Mouse (Mus musculus) embryonic fibroblast, embryonic 13.5 days (primary cell): ENCODE results near the gene Atp4a. TPM values are rescaled to one million over a fixed set of nuclear protein-coding genes. Genes with fewer than 3 reads are reported as not detected.

Source experiments
- H3K27ac ChIP-seq: 2 replicates; pipeline ENCODE4 v1.5.1; 2012; ENCODE audit warnings: low read length, control low read depth, inconsistent platforms; ENCODE audit not compliant: insufficient read depth
- H3K4me1 ChIP-seq: 2 replicates; pipeline ENCODE4 v1.6.1; 2011; ENCODE audit warnings: low read length; ENCODE audit not compliant: control insufficient read depth, insufficient read depth
- H3K4me3 ChIP-seq: 2 replicates; pipeline ENCODE4 v1.5.1; 2011; ENCODE audit warnings: mild to moderate bottlenecking, control low read depth, low read length; ENCODE audit not compliant: insufficient read depth
- CTCF ChIP-seq: IDR thresholded peaks from 2 replicates; pipeline ENCODE4 v1.5.1; 2011; ENCODE audit warnings: mild to moderate bottlenecking, control low read depth, low read length, moderate library complexity, borderline replicate concordance; ENCODE audit not compliant: insufficient read depth
- POLR2A ChIP-seq: IDR thresholded peaks from 2 replicates; pipeline ENCODE4 v1.6.1; 2011; ENCODE audit warnings: low read depth, mild to moderate bottlenecking, control low read depth, low read length, moderate library complexity
- polyA plus RNA-seq: library from polyadenylated mRNA; stranded (reverse); fragments of >200 nt; gene quantifications from 2 replicates; pipeline ENCODE4 v1.2.4, GENCODE M21; 2011; ENCODE audit warnings: low read depth; ENCODE audit not compliant: missing spikeins, insufficient read length

Atp4a gene
- polyA plus RNA-seq, 1 experiment = not detected

- H3K4me1 ChIP-seq = no peaks in the 10 kb centered on the region
- no peak within 1 kb of the TSS for H3K27ac ChIP-seq
- H3K4me3 ChIP-seq = no peak within 1 kb of the TSS
- TF ChIP-seq CTCF (no peak), POLR2A (no peak)
Measured at GRCm38 (mm10) chr7:30698589-30698988, 13.4 kb upstream of the Atp4a start, which contains the start of gene 2200002J24Rik. Gene 2200002J24Rik, plus strand, starts transcription at chr7:30698926.

- Histone ChIP-seq H3K4me1 (no peaks in the 10 kb centered on the region), H3K27ac (no peak overlapping the region), H3K4me3 (no peak overlapping the region)
- TF ChIP-seq POLR2A (no peak), CTCF (no peak)
Measured at GRCm38 (mm10) chr7:30706214-30706882, 5.7 kb upstream of the Atp4a start.

GRCm38 (mm10) chr7:30707441-30707840 is 4.6 kb upstream of the Atp4a start:
- Histone ChIP-seq H3K4me1 (no peaks in the 10 kb centered on the region), H3K4me3 (no peak overlapping the region), H3K27ac (no peak overlapping the region)
- TF ChIP-seq POLR2A = no peak
- no peak for TF ChIP-seq CTCF

GRCm38 (mm10) chr7:30717006-30717715 is 5.2 kb downstream of the Atp4a start:
- Histone ChIP-seq H3K4me1 (no peaks in the 10 kb centered on the region), H3K27ac (no peak overlapping the region), H3K4me3 (peak overlapping the region; percentile 25)
- TF ChIP-seq CTCF (no peak), POLR2A (no peak)

GRCm38 (mm10) chr7:30717716-30718046 is 5.7 kb downstream of the Atp4a start:
- Histone ChIP-seq H3K4me3 (no peak overlapping the region; the same call in 1 of the 2 replicates), H3K4me1 (no peaks in the 10 kb centered on the region), H3K27ac (no peak overlapping the region)
- TF ChIP-seq CTCF (no peak), POLR2A (no peak)

- Histone ChIP-seq H3K4me1 (no peaks in the 10 kb centered on the region), H3K27ac (no peak overlapping the region), H3K4me3 (no peak overlapping the region)
- no peak for TF ChIP-seq POLR2A
- no peak for TF ChIP-seq CTCF
Measured at GRCm38 (mm10) chr7:30719669-30720068, 7.7 kb downstream of the Atp4a start.

GRCm38 (mm10) chr7:30721286-30721685 is 9.3 kb downstream of the Atp4a start:
- H3K27ac ChIP-seq = no peak overlapping the region
- TF ChIP-seq CTCF (no peak), POLR2A (no peak)
- no peak overlapping the region for H3K4me3 ChIP-seq
- no peaks in the 10 kb centered on the region for H3K4me1 ChIP-seq

GRCm38 (mm10) chr7:30723274-30723953 is 11.4 kb downstream of the Atp4a start:
- no peak for TF ChIP-seq POLR2A
- no peak for TF ChIP-seq CTCF
- no peaks in the 10 kb centered on the region for H3K4me1 ChIP-seq

GRCm38 (mm10) chr7:30728214-30728613 is 16.2 kb downstream of the Atp4a start:
- no peak overlapping the region for H3K27ac ChIP-seq
- no peak for TF ChIP-seq POLR2A
- TF ChIP-seq CTCF = no peak
- H3K4me3 ChIP-seq = peak overlapping the region; percentile 71
- no peaks in the 10 kb centered on the region for H3K4me1 ChIP-seq

More at GRCm38 (mm10) chr7:30723274-30723953, 11.4 kb downstream of the Atp4a start:
- no peak overlapping the region for H3K4me3 ChIP-seq
- H3K27ac ChIP-seq = no peak overlapping the region

- Histone ChIP-seq H3K4me1 (no peaks in the 10 kb centered on the region), H3K27ac (no peak overlapping the region), H3K4me3 (peak overlapping the region; percentile 71)
- TF ChIP-seq CTCF (no peak), POLR2A (no peak)
Measured at GRCm38 (mm10) chr7:30728739-30729395, 16.9 kb downstream of the Atp4a start.
